Mouse (Mus musculus): ENCODE results near the gene Rab20. TPM values are rescaled to one million over a fixed set of nuclear protein-coding genes. Genes with fewer than 3 reads are reported as not detected.

The Rab20 gene
- total and polyA plus RNA-seq, 2 experiments, result 15.9 to 21.2 TPM

- Histone ChIP-seq H3K27me3 (ENCODE audit: control insufficient read depth, insufficient read depth, low read length) (no peaks in the 10 kb centered on the region), H3K27ac (replicated peaks; ENCODE audit: insufficient read depth, low read depth, low read length) (no peak overlapping the region), H3K36me3 (ENCODE audit: control insufficient read depth, insufficient read depth, low read length) (peaks cover 6% of the 10 kb centered on the region; the same call in 1 of the 2 replicates), H3K79me2 (ENCODE audit: control insufficient read depth, insufficient read depth, low read length) (peaks cover 5% of the 10 kb centered on the region; the same call in 1 of the 2 replicates), H3K9ac (ENCODE audit: low read depth, low read length) (no peak overlapping the region), H3K4me3 (ENCODE audit: insufficient read depth, low read depth, low read length) (no peak overlapping the region), H3K4me1 (ENCODE audit: control insufficient read depth, insufficient read depth, low read length) (peaks cover 6% of the 10 kb centered on the region; the same call in 1 of the 2 replicates)
- TF ChIP-seq POLR2A (IDR thresholded peaks at IDR 0.05; ENCODE audit: extremely low read depth, insufficient read depth, low read length) (no peak), CTCF (IDR thresholded peaks at IDR 0.05; ENCODE audit: low read depth, low read length) (peak; percentile 70)
- WGBS, result 47% methylated on average over 8 of the region's 8 CpGs
- peak; percentile 26 for DNase-seq (ENCODE audit: extremely low read depth, low read depth, low spot score)
These were observed 28.1 kb downstream of the Rab20 start for GRCm38 (mm10) chr8:11450184-11451113.

- Histone ChIP-seq H3K36me3 (ENCODE audit: control insufficient read depth, insufficient read depth, low read length) (0 out of 2 replicates have a peak, but pooled peaks cover under 1% of the 10 kb centered on the region), H3K4me1 (ENCODE audit: control insufficient read depth, insufficient read depth, low read length) (peaks cover 6% of the 10 kb centered on the region; the same call in 1 of the 2 replicates), H3K27ac (replicated peaks; ENCODE audit: insufficient read depth, low read depth, low read length) (no peak overlapping the region), H3K79me2 (ENCODE audit: control insufficient read depth, insufficient read depth, low read length) (no peaks in the 10 kb centered on the region), H3K4me3 (ENCODE audit: insufficient read depth, low read depth, low read length) (no peak overlapping the region), H3K27me3 (ENCODE audit: control insufficient read depth, insufficient read depth, low read length) (no peaks in the 10 kb centered on the region), H3K9ac (ENCODE audit: low read depth, low read length) (no peak overlapping the region)
- no peak for TF ChIP-seq CTCF (IDR thresholded peaks at IDR 0.05; ENCODE audit: low read depth, low read length)
- no peak for TF ChIP-seq POLR2A (IDR thresholded peaks at IDR 0.05; ENCODE audit: extremely low read depth, insufficient read depth, low read length)
- DNase-seq (ENCODE audit: extremely low read depth, low read depth, low spot score), result no peak
- WGBS, result 93% methylated on average over 23 of the region's 23 CpGs
These were observed 30.5 kb downstream of the Rab20 start for GRCm38 (mm10) chr8:11447910-11448570.

DNA sequence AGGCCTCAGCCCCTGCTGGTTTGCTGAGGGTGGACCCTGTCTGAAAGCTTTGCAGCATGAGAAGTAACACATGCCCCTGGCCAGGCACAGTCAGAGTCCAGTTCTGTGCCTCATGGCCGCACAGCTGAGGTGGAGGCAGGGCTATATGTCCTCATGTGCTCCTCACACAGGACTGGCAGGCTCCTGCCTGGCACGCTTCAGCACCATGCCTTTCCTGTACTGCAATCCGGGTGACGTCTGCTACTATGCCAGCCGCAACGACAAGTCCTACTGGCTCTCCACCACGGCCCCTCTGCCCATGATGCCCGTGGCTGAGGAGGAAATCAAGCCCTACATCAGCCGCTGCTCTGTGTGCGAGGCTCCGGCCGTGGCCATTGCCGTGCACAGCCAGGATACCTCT is 32.7 kb downstream of the Rab20 start:
- Histone ChIP-seq H3K27ac (replicated peaks; ENCODE audit: insufficient read depth, low read depth, low read length) (no peak overlapping the region), H3K4me1 (ENCODE audit: control insufficient read depth, insufficient read depth, low read length) (0 out of 2 replicates have a peak, but pooled peaks cover 3% of the 10 kb centered on the region), H3K36me3 (ENCODE audit: control insufficient read depth, insufficient read depth, low read length) (no peaks in the 10 kb centered on the region), H3K9ac (ENCODE audit: low read depth, low read length) (no peak overlapping the region), H3K27me3 (ENCODE audit: control insufficient read depth, insufficient read depth, low read length) (no peaks in the 10 kb centered on the region), H3K4me3 (ENCODE audit: insufficient read depth, low read depth, low read length) (no peak overlapping the region), H3K79me2 (ENCODE audit: control insufficient read depth, insufficient read depth, low read length) (no peaks in the 10 kb centered on the region)
- no peak for TF ChIP-seq POLR2A (IDR thresholded peaks at IDR 0.05; ENCODE audit: extremely low read depth, insufficient read depth, low read length)
- TF ChIP-seq CTCF (IDR thresholded peaks at IDR 0.05; ENCODE audit: low read depth, low read length), result no peak
- 91% methylated on average over 13 of the region's 13 CpGs for WGBS
- DNase-seq (ENCODE audit: extremely low read depth, low read depth, low spot score), result no peak

- H3K27me3 ChIP-seq (ENCODE audit: control insufficient read depth, insufficient read depth, low read length), result no peaks in the 10 kb centered on the region
- no peak overlapping the region for H3K27ac ChIP-seq (replicated peaks; ENCODE audit: insufficient read depth, low read depth, low read length)
- WGBS, result 93% methylated on average over 7 of the region's 7 CpGs
- no peaks in the 10 kb centered on the region for H3K4me1 ChIP-seq (ENCODE audit: control insufficient read depth, insufficient read depth, low read length)
- no peak overlapping the region for H3K9ac ChIP-seq (ENCODE audit: low read depth, low read length)
- H3K79me2 ChIP-seq (ENCODE audit: control insufficient read depth, insufficient read depth, low read length), result no peaks in the 10 kb centered on the region
- no peak for DNase-seq (ENCODE audit: extremely low read depth, low read depth, low spot score)
- H3K4me3 ChIP-seq (ENCODE audit: insufficient read depth, low read depth, low read length), result no peak overlapping the region
- no peaks in the 10 kb centered on the region for H3K36me3 ChIP-seq (ENCODE audit: control insufficient read depth, insufficient read depth, low read length)
- TF ChIP-seq CTCF (IDR thresholded peaks at IDR 0.05; ENCODE audit: low read depth, low read length) (no peak), POLR2A (IDR thresholded peaks at IDR 0.05; ENCODE audit: extremely low read depth, insufficient read depth, low read length) (no peak)
These were observed 34.3 kb downstream of the Rab20 start for GRCm38 (mm10) chr8:11444216-11444615.

GRCm38 (mm10) chr8:11443611-11444010 is 34.9 kb downstream of the Rab20 start:
- Histone ChIP-seq H3K9ac (ENCODE audit: low read depth, low read length) (no peak overlapping the region), H3K4me1 (ENCODE audit: control insufficient read depth, insufficient read depth, low read length) (no peaks in the 10 kb centered on the region), H3K36me3 (ENCODE audit: control insufficient read depth, insufficient read depth, low read length) (no peaks in the 10 kb centered on the region), H3K4me3 (ENCODE audit: insufficient read depth, low read depth, low read length) (no peak overlapping the region), H3K79me2 (ENCODE audit: control insufficient read depth, insufficient read depth, low read length) (no peaks in the 10 kb centered on the region), H3K27me3 (ENCODE audit: control insufficient read depth, insufficient read depth, low read length) (no peaks in the 10 kb centered on the region), H3K27ac (replicated peaks; ENCODE audit: insufficient read depth, low read depth, low read length) (no peak overlapping the region)
- 90% methylated on average over 9 of the region's 9 CpGs for WGBS
- TF ChIP-seq CTCF (IDR thresholded peaks at IDR 0.05; ENCODE audit: low read depth, low read length) (no peak), POLR2A (IDR thresholded peaks at IDR 0.05; ENCODE audit: extremely low read depth, insufficient read depth, low read length) (no peak)
- DNase-seq (ENCODE audit: extremely low read depth, low read depth, low spot score), result no peak

Measured in liver, adult 2 months (tissue).